Mouse (Mus musculus) ES-Bruce4 (cell line): Measurements from ENCODE around the gene A3galt2. TPM values are rescaled to one million over a fixed set of nuclear protein-coding genes. Genes with fewer than 3 reads are reported as not detected.

Source experiments
- H3K27ac ChIP-seq: 2 replicates; pipeline ENCODE4 v1.5.1; 2012; ENCODE audit warnings: low read length, inconsistent platforms; ENCODE audit not compliant: insufficient read depth
- H3K27me3 ChIP-seq: 2 replicates; pipeline ENCODE4 v1.6.1; 2012; ENCODE audit warnings: mild to moderate bottlenecking, low read length, inconsistent platforms; ENCODE audit not compliant: control insufficient read depth, poor library complexity, insufficient read depth, severe bottlenecking
- H3K36me3 ChIP-seq: 2 replicates; pipeline ENCODE4 v1.6.1; 2012; ENCODE audit warnings: inconsistent platforms, mild to moderate bottlenecking, low read length, moderate library complexity; ENCODE audit not compliant: control insufficient read depth, poor library complexity, insufficient read depth, severe bottlenecking
- H3K4me1 ChIP-seq: one replicate; pipeline ENCODE4 v1.8.1; 2011; ENCODE audit warnings: low read length; ENCODE audit not compliant: control insufficient read depth, insufficient read depth
- H3K4me3 ChIP-seq: 2 replicates; pipeline ENCODE4 v1.5.1; 2011; ENCODE audit warnings: low read depth, mild to moderate bottlenecking, low read length
- H3K9ac ChIP-seq: 2 replicates; pipeline ENCODE4 v1.6.1; 2012; ENCODE audit warnings: low read depth, mild to moderate bottlenecking, inconsistent platforms; ENCODE audit not compliant: poor library complexity, severe bottlenecking
- H3K9me3 ChIP-seq: replicated peaks from 2 replicates; pipeline ENCODE4 v1.6.1; 2012; ENCODE audit warnings: mild to moderate bottlenecking, low read length, inconsistent platforms; ENCODE audit not compliant: control insufficient read depth, poor library complexity, insufficient read depth, severe bottlenecking
- CTCF ChIP-seq: IDR thresholded peaks from one replicate; pipeline ENCODE4 v1.8.1; 2011; ENCODE audit warnings: low read depth, low read length
- EP300 ChIP-seq: IDR thresholded peaks from 2 replicates; pipeline ENCODE4 v1.6.1; 2011; ENCODE audit warnings: low read depth, low read length; ENCODE audit not compliant: insufficient read depth
- POLR2A ChIP-seq: IDR thresholded peaks from one replicate; pipeline ENCODE4 v1.8.1; 2011; ENCODE audit warnings: low read length; ENCODE audit not compliant: insufficient read depth
- polyA plus RNA-seq: library from polyadenylated mRNA; stranded (reverse); fragments of >200 nt; gene quantifications from 2 replicates; pipeline ENCODE4 v1.2.4, GENCODE M21; 2011; ENCODE audit warnings: low read depth; ENCODE audit not compliant: missing spikeins, insufficient read depth, insufficient read length

The A3galt2 gene
- polyA plus RNA-seq, 1 experiment: not detected

GRCm38 (mm10) chr4:128804426-128805149, 49.4 kb downstream of the A3galt2 start:
- TF ChIP-seq POLR2A (no peak), EP300 (no peak)
- Histone ChIP-seq H3K9ac (peak overlapping the region; percentile 96), H3K4me1 (no peaks in the 10 kb centered on the region)

GRCm38 (mm10) chr4:128805150-128806042, 50.2 kb downstream of the A3galt2 start:
- Histone ChIP-seq H3K4me3 (peak overlapping the region; percentile 87), H3K4me1 (no peaks in the 10 kb centered on the region), H3K27me3 (peaks cover 2% of the 10 kb centered on the region; the same call in 1 of the 2 replicates), H3K27ac (no peak overlapping the region), H3K9me3 (no peaks in the 10 kb centered on the region), H3K36me3 (no peaks in the 10 kb centered on the region), H3K9ac (peak overlapping the region; percentile 96)
- TF ChIP-seq POLR2A (no peak), EP300 (no peak), CTCF (no peak)

More at GRCm38 (mm10) chr4:128804426-128805149, 49.4 kb downstream of the A3galt2 start:
- H3K27ac ChIP-seq: no peak overlapping the region
- peaks cover 2% of the 10 kb centered on the region; the same call in 1 of the 2 replicates for H3K27me3 ChIP-seq
- H3K9me3 ChIP-seq: no peaks in the 10 kb centered on the region
- H3K36me3 ChIP-seq: no peaks in the 10 kb centered on the region
- H3K4me3 ChIP-seq: 0 out of 2 replicates have a peak overlapping the region, but pooled peaks have one; percentile 13

GRCm38 (mm10) chr4:128806043-128806826, 51.1 kb downstream of the A3galt2 start, which contains the start of gene Zfp362:
Zfp362 (minus strand) TSS chr4:128806045.
- Histone ChIP-seq H3K4me1 (no peaks in the 10 kb centered on the region), H3K9me3 (no peaks in the 10 kb centered on the region), H3K4me3 (peak within 1 kb of the TSS; percentile 87), H3K9ac (peak within 1 kb of the TSS; percentile 96), H3K27ac (no peak within 1 kb of the TSS), H3K27me3 (peaks cover 2% of the 10 kb centered on the region; the same call in 1 of the 2 replicates), H3K36me3 (no peaks in the 10 kb centered on the region)
- TF ChIP-seq EP300 (no peak), POLR2A (no peak), CTCF (no peak)

- TF ChIP-seq CTCF: no peak
- TF ChIP-seq EP300: no peak
- no peak for TF ChIP-seq POLR2A
- H3K9ac ChIP-seq: peak overlapping the region; percentile 96
- H3K4me3 ChIP-seq: peak overlapping the region; percentile 15
- peaks cover 2% of the 10 kb centered on the region; the same call in 1 of the 2 replicates for H3K27me3 ChIP-seq
- no peak overlapping the region for H3K27ac ChIP-seq
- H3K4me1 ChIP-seq: no peaks in the 10 kb centered on the region
- H3K9me3 ChIP-seq: no peaks in the 10 kb centered on the region
- H3K36me3 ChIP-seq: no peaks in the 10 kb centered on the region
Observed at GRCm38 (mm10) chr4:128806827-128807179, 51.6 kb downstream of the A3galt2 start.

- no peaks in the 10 kb centered on the region for H3K9me3 ChIP-seq
- H3K4me1 ChIP-seq: no peaks in the 10 kb centered on the region
- H3K27me3 ChIP-seq: no peaks in the 10 kb centered on the region
- H3K36me3 ChIP-seq: no peaks in the 10 kb centered on the region
- no peak overlapping the region for H3K27ac ChIP-seq
- peak overlapping the region; percentile 70 for H3K9ac ChIP-seq
- TF ChIP-seq POLR2A (peak; percentile 64), EP300 (no peak), CTCF (no peak)
- H3K4me3 ChIP-seq: peak overlapping the region; percentile 96
Observed at GRCm38 (mm10) chr4:128811382-128812056, 56.4 kb downstream of the A3galt2 start.
